In genomic region chr3:103305411-103305982, GRCm38 (mm10) we compare ENCODE assay signal across 13 mouse cellular contexts.
"Had no signal": no experiment of that assay in that cellular context is flagged by ENCODE, and none has a peak within 500 bp of the region (broad histone marks: within the 10 kb centered on the region; RNA-seq: fewer than 3 reads in every experiment).

No protein-coding gene starts in this region.

- ATAC-seq: liver, postnatal 0 days; midbrain, embryonic 16.5 days had no signal

- H3K36me3 ChIP-seq: limb, embryonic 12.5 days; liver, embryonic 13.5 days; lung, embryonic 15.5 days; midbrain, embryonic 10.5 days; neural tube, embryonic 13.5 days had no signal

- H3K4me3 ChIP-seq: left cerebral cortex, adult 2 months; limb, embryonic 12.5 days; liver, embryonic 13.5 days; lung, embryonic 15.5 days; midbrain, embryonic 10.5 days; neural tube, embryonic 13.5 days had no signal

- H3K27me3 ChIP-seq: limb, embryonic 12.5 days; liver, embryonic 13.5 days; lung, embryonic 15.5 days; neural tube, embryonic 13.5 days had no signal

- H3K9ac ChIP-seq: limb, embryonic 12.5 days; liver, embryonic 13.5 days; liver, postnatal 0 days; lung, embryonic 15.5 days; neural tube, embryonic 13.5 days had no signal

- H3K4me1 ChIP-seq: midbrain, embryonic 10.5 days had no signal

- H3K4me2 ChIP-seq: limb, embryonic 12.5 days; liver, embryonic 13.5 days; lung, embryonic 15.5 days; neural tube, embryonic 13.5 days had no signal

- DNase-seq: kidney, adult 9 months; kidney, postnatal 14 days; liver; liver, embryonic 13.5 days; liver, postnatal 0 days; right cerebral cortex, postnatal 14 days; thymus, postnatal 36 days had no signal

- H3K27ac ChIP-seq: left cerebral cortex, adult 2 months; limb, embryonic 12.5 days; liver, embryonic 13.5 days; lung, embryonic 15.5 days; midbrain, embryonic 10.5 days; neural tube, embryonic 13.5 days had no signal

- H3K9me3 ChIP-seq: limb, embryonic 12.5 days; liver, embryonic 13.5 days; lung, embryonic 15.5 days; midbrain, embryonic 10.5 days; neural tube, embryonic 13.5 days had no signal
